Mouse (Mus musculus) bone marrow, adult 2 months (tissue): ENCODE data around the gene Abhd12b.

Source experiments
- CTCF ChIP-seq: fragments of 200-500 bp; IDR thresholded peaks from 2 replicates; pipeline ENCODE4 v1.5.1; 2011; ENCODE audit warnings: low read length, control low read depth; ENCODE audit not compliant: control insufficient read depth, insufficient read depth
- POLR2A ChIP-seq: fragments of 200-500 bp; IDR thresholded peaks from 2 replicates; pipeline ENCODE4 v1.6.1; 2011; ENCODE audit warnings: low read depth, mild to moderate bottlenecking, control low read depth, low read length, borderline replicate concordance; ENCODE audit not compliant: control insufficient read depth

GRCm38 (mm10) chr12:70111117-70111366, 42.9 kb upstream of the Abhd12b start:
- TF ChIP-seq CTCF, result no peak
- no peak for TF ChIP-seq POLR2A
